Mouse (Mus musculus): Measurements from ENCODE around the gene Arhgap15. TPM values are rescaled to one million over a fixed set of nuclear protein-coding genes. Genes with fewer than 3 reads are reported as not detected.
A peak's percentile ranks its signal among the peaks of the same experiment; 100 is the strongest.

Gene Arhgap15
- polyA plus RNA-seq, 1 experiment from 2014 or later, result 0.95 TPM

DNA sequence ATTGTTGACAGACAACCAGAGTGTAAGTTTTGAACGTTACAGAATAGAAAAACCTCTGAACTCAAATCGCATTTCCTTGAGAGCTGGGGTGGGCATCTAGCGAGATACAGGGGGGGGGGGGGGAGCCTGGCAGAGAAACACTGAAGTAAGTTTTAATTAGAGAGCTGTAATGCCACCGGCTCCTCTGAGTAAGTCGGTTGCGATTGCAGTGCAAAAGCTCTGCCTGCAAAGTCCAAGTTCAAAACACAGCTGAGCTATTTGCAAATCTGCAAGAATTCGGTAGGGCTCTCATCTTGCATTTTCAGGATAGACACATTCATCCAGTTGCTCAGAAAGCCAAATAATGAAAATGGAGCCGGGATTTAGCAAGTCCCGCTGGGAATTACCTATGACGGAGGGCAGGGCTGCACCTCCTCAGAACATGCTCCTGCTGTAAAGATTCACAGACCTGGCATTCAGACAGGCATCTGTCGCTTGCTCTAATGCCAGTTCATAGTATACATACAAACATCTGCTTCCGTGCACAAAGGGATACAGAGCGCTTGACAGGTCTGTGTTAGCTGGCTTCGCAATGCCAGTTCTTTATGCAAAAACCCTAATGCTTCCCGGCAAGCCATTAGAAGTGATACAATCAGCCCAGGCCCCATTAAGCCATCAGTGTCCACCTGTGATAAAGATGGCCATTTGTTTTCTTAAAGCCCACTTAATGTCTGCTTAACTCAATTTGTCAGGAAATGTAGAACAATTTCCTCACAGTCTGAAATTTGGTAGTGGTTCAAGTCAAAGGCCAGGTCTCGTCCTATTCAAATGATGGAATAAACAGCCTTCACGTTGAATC, 556.6 kb downstream of the Arhgap15 start:
- H3K4me2 ChIP-seq (ENCODE audit: low read length), result peak overlapping the region; percentile 36
- 18% methylated on average over 17 of the region's 17 CpGs for WGBS
- 0 out of 2 replicates have a peak overlapping the region, but pooled peaks have one; percentile 10 for H3K4me3 ChIP-seq (replicated peaks; ENCODE audit: low read length)
- H3K4me1 ChIP-seq (replicated peaks; ENCODE audit: control insufficient read depth, insufficient read depth, low read length), result peaks cover 23% of the 10 kb centered on the region
- peak; percentile 67 for ATAC-seq
- H3K27me3 ChIP-seq (replicated peaks; ENCODE audit: control insufficient read depth, insufficient read depth, low read length), result no peaks in the 10 kb centered on the region
- peak overlapping the region; percentile 40 for H3K9ac ChIP-seq (replicated peaks; ENCODE audit: low read depth, low read length)
- peak overlapping the region; percentile 91 for H3K27ac ChIP-seq (ENCODE audit: low read length)
- H3K9me3 ChIP-seq (ENCODE audit: control insufficient read depth, low read length), result no peaks in the 10 kb centered on the region
- no peaks in the 10 kb centered on the region for H3K36me3 ChIP-seq (ENCODE audit: control insufficient read depth, insufficient read depth)

DNA sequence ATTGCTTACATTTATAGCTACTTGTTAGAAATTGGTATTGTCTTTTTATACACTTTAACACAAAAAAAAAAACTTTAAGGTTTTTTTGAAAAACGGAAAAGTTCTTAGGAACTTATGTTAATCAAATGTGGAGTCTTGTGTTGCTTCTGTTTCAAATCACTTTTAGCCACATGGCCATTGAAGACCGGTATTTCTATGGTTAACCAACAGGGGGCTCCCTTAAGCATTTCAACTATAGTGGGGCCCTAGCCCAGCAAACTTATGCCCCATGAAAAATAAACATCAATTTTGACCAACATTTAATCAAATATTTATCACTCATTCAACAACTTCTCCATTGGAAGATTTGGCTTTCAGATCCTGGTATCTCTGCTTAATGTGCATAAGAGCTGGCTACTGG, 557.5 kb downstream of the Arhgap15 start:
- H3K4me1 ChIP-seq (replicated peaks; ENCODE audit: control insufficient read depth, insufficient read depth, low read length), result peaks cover 22% of the 10 kb centered on the region
- no peak overlapping the region for H3K9ac ChIP-seq (replicated peaks; ENCODE audit: low read depth, low read length)
- no peak overlapping the region for H3K27ac ChIP-seq (ENCODE audit: low read length)
- no peak overlapping the region for H3K4me3 ChIP-seq (replicated peaks; ENCODE audit: low read length)
- no peaks in the 10 kb centered on the region for H3K36me3 ChIP-seq (ENCODE audit: control insufficient read depth, insufficient read depth)
- no peak for ATAC-seq
- WGBS, result 58% methylated on average over 2 of the region's 2 CpGs
- H3K9me3 ChIP-seq (ENCODE audit: control insufficient read depth, low read length), result no peaks in the 10 kb centered on the region
- H3K27me3 ChIP-seq (replicated peaks; ENCODE audit: control insufficient read depth, insufficient read depth, low read length), result no peaks in the 10 kb centered on the region
- H3K4me2 ChIP-seq (ENCODE audit: low read length), result no peak overlapping the region

DNA sequence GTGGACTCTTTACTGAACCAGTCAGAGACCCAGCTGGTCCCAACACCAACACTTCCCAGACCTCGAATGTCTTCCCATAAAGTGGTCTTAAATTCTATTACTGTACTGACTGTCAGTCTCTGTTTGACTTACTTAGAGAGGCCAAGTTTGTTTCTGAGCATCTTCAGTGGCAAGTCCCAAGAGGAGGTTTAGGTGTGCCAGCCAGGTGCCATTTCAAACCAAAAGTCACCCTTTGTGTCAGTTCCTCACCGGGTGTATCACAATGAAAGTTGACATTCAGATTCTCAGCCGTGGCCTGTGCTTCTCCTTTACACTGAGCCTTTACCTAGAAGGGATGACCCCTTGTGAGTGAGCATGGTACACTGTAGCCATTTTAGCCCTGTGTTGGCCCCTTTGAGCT, 560.5 kb downstream of the Arhgap15 start:
- H3K9me3 ChIP-seq (ENCODE audit: control insufficient read depth, low read length), result no peaks in the 10 kb centered on the region
- H3K4me3 ChIP-seq (replicated peaks; ENCODE audit: low read length), result no peak overlapping the region
- ATAC-seq, result no peak
- H3K36me3 ChIP-seq (ENCODE audit: control insufficient read depth, insufficient read depth), result no peaks in the 10 kb centered on the region
- no peak overlapping the region for H3K4me2 ChIP-seq (ENCODE audit: low read length)
- 89% methylated on average over 3 of the region's 3 CpGs for WGBS
- H3K4me1 ChIP-seq (replicated peaks; ENCODE audit: control insufficient read depth, insufficient read depth, low read length), result peaks cover 23% of the 10 kb centered on the region
- no peak overlapping the region for H3K9ac ChIP-seq (replicated peaks; ENCODE audit: low read depth, low read length)
- peak overlapping the region; percentile 53; the same call in 1 of the 2 replicates for H3K27ac ChIP-seq (ENCODE audit: low read length)
- H3K27me3 ChIP-seq (replicated peaks; ENCODE audit: control insufficient read depth, insufficient read depth, low read length), result no peaks in the 10 kb centered on the region

DNA sequence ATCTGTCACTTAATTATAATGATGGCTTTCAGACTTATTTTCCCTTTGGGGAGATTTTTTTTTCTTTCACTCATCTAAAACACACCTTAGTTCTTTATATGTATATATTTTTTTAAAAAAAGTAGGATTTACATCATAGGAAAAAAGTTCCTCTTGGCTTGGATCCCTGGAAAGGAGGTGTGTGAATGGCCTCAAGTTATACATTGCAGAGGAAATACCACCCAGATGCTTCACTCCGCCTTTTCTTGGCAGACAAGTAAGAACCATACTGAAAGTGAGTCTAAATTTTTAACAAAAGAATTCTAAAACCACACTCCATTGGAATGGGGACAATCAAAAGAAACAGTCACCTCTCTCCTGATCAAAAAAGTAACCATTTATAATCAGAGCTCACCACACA, 560.9 kb downstream of the Arhgap15 start:
- Histone ChIP-seq H3K4me2 (ENCODE audit: low read length) (no peak overlapping the region), H3K27me3 (replicated peaks; ENCODE audit: control insufficient read depth, insufficient read depth, low read length) (no peaks in the 10 kb centered on the region), H3K4me3 (replicated peaks; ENCODE audit: low read length) (no peak overlapping the region), H3K36me3 (ENCODE audit: control insufficient read depth, insufficient read depth) (no peaks in the 10 kb centered on the region), H3K27ac (ENCODE audit: low read length) (peak overlapping the region; percentile 65), H3K9ac (replicated peaks; ENCODE audit: low read depth, low read length) (no peak overlapping the region), H3K9me3 (ENCODE audit: control insufficient read depth, low read length) (no peaks in the 10 kb centered on the region), H3K4me1 (replicated peaks; ENCODE audit: control insufficient read depth, insufficient read depth, low read length) (peaks cover 20% of the 10 kb centered on the region)
- ATAC-seq, result no peak
- whole genome bisulfite sequencing, result 52% methylated on average over 1 of the region's 1 CpGs

DNA sequence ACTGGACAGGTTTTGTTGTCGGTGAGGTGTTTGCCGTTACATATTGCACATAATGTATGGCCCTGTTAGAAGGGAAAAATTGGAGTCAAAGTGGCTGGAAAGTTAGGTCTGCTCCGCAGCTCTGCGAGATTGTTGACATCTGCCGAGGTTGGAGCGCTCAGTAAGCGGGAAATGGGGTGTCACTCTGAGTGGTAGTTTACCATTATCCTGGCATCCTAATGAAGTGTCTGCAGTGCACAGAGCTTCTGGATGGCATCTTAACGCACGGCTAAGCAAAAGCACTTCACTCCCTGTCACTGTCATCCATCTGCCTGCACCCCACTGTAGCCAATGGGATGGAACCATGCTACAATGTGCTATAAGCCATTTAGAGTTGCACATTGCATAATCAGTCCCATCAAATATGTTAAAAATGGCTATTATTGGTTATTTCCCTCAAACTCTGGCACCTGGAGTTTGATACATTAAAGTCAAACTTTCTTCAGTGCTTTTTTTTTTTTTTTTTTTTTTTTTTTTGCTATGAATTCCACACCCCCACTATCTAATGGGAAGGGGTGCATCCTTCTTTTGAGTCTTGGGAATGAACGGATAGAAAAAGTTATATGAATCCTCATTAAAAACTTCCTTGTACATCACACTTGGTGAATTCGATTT, 561.6 kb downstream of the Arhgap15 start:
- Histone ChIP-seq H3K4me2 (ENCODE audit: low read length) (no peak overlapping the region), H3K27me3 (replicated peaks; ENCODE audit: control insufficient read depth, insufficient read depth, low read length) (no peaks in the 10 kb centered on the region), H3K4me1 (replicated peaks; ENCODE audit: control insufficient read depth, insufficient read depth, low read length) (peaks cover 14% of the 10 kb centered on the region), H3K36me3 (ENCODE audit: control insufficient read depth, insufficient read depth) (no peaks in the 10 kb centered on the region), H3K9ac (replicated peaks; ENCODE audit: low read depth, low read length) (no peak overlapping the region), H3K9me3 (ENCODE audit: control insufficient read depth, low read length) (no peaks in the 10 kb centered on the region), H3K27ac (ENCODE audit: low read length) (peak overlapping the region; percentile 65), H3K4me3 (replicated peaks; ENCODE audit: low read length) (no peak overlapping the region)
- WGBS, result 55% methylated on average over 11 of the region's 11 CpGs
- ATAC-seq, result peak; percentile 90

DNA sequence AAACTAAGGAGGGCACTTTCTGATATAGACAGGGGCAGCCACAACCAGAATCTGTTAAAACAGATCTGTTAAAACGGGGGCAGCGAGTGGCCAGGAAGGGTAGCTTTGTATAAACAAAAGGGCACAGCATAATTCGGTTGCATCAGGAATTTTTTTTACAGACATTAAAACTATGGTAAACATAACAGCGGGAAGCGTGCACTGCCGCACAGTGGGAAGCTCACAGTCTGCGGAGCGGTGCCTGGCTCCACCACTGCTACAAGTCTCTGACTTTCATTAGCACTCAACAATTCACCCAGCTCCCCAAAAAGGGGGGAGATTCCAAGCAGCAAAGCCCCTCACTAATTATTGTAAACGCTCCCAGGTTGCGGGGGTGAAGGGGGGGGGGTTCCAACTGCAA, 562.6 kb downstream of the Arhgap15 start:
- peak; percentile 71 for ATAC-seq
- 0 out of 2 replicates have a peak overlapping the region, but pooled peaks have one; percentile 11 for H3K9ac ChIP-seq (replicated peaks; ENCODE audit: low read depth, low read length)
- peak overlapping the region; percentile 70 for H3K27ac ChIP-seq (ENCODE audit: low read length)

DNA sequence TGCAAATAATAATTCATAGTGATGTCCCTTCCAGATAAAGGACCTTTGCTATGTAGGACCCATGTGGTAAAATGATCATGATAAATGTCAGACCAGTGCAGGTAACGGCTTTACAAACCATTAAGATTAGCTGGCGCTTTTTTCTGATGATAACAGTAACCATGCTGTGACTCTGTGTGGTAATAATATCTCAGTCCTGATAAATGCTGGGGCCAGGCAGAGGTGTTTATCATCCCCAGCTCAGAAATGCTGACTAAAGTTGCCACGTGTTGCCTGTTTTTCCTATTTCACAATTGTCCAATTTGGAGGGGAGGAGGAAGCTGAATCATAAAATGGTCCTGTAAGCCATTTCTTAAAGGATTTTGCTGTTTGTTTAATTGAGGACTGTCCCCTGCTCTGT, 564.9 kb downstream of the Arhgap15 start:
- H3K9me3 ChIP-seq (ENCODE audit: control insufficient read depth, low read length), result no peaks in the 10 kb centered on the region; the same call in 1 of the 2 replicates
- no peak overlapping the region for H3K9ac ChIP-seq (replicated peaks; ENCODE audit: low read depth, low read length)
- ATAC-seq, result no peak
- no peaks in the 10 kb centered on the region for H3K36me3 ChIP-seq (ENCODE audit: control insufficient read depth, insufficient read depth)
- WGBS, result 85% methylated on average over 3 of the region's 3 CpGs
- H3K4me1 ChIP-seq (replicated peaks; ENCODE audit: control insufficient read depth, insufficient read depth, low read length), result peaks cover 11% of the 10 kb centered on the region
- H3K27me3 ChIP-seq (replicated peaks; ENCODE audit: control insufficient read depth, insufficient read depth, low read length), result no peaks in the 10 kb centered on the region
- no peak overlapping the region for H3K4me2 ChIP-seq (ENCODE audit: low read length)
- H3K4me3 ChIP-seq (replicated peaks; ENCODE audit: low read length), result no peak overlapping the region
- no peak overlapping the region for H3K27ac ChIP-seq (ENCODE audit: low read length)

More for the DNA sequence above, 562.6 kb downstream of the Arhgap15 start:
- no peaks in the 10 kb centered on the region; the same call in 1 of the 2 replicates for H3K9me3 ChIP-seq (ENCODE audit: control insufficient read depth, low read length)
- H3K36me3 ChIP-seq (ENCODE audit: control insufficient read depth, insufficient read depth), result no peaks in the 10 kb centered on the region
- 2% methylated on average over 10 of the region's 10 CpGs for WGBS
- H3K4me1 ChIP-seq (replicated peaks; ENCODE audit: control insufficient read depth, insufficient read depth, low read length), result peaks cover 11% of the 10 kb centered on the region
- H3K4me2 ChIP-seq (ENCODE audit: low read length), result peak overlapping the region; percentile 40
- H3K4me3 ChIP-seq (replicated peaks; ENCODE audit: low read length), result 0 out of 2 replicates have a peak overlapping the region, but pooled peaks have one; percentile 11
- no peaks in the 10 kb centered on the region for H3K27me3 ChIP-seq (replicated peaks; ENCODE audit: control insufficient read depth, insufficient read depth, low read length)

DNA sequence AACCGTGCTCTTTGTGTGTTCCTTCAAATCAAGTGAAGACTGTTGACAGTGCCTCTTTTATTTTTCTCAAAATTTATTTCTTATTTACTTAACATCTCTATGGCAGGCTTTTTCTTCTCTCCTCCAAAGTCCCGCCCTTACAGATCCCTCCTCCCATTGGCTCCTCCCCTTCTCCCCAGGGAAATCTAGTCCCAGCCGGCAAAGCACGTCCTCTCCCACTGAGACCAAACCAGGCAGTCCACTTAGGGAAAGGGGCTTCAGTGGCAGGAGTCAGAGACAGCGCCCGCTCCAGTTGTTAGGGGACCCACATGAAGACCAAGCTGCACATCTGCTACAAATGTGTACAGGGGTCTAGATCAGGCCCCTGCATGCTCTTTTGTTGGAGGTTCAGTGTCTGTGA, 569.8 kb downstream of the Arhgap15 start:
- Histone ChIP-seq H3K9ac (replicated peaks; ENCODE audit: low read depth, low read length) (no peak overlapping the region), H3K4me1 (replicated peaks; ENCODE audit: control insufficient read depth, insufficient read depth, low read length) (no peaks in the 10 kb centered on the region), H3K9me3 (ENCODE audit: control insufficient read depth, low read length) (no peaks in the 10 kb centered on the region; the same call in 1 of the 2 replicates), H3K36me3 (ENCODE audit: control insufficient read depth, insufficient read depth) (no peaks in the 10 kb centered on the region), H3K27ac (ENCODE audit: low read length) (no peak overlapping the region), H3K4me3 (replicated peaks; ENCODE audit: low read length) (no peak overlapping the region), H3K27me3 (replicated peaks; ENCODE audit: control insufficient read depth, insufficient read depth, low read length) (no peaks in the 10 kb centered on the region), H3K4me2 (ENCODE audit: low read length) (no peak overlapping the region)
- no peak for ATAC-seq
- WGBS, result 59% methylated on average over 6 of the region's 6 CpGs

DNA sequence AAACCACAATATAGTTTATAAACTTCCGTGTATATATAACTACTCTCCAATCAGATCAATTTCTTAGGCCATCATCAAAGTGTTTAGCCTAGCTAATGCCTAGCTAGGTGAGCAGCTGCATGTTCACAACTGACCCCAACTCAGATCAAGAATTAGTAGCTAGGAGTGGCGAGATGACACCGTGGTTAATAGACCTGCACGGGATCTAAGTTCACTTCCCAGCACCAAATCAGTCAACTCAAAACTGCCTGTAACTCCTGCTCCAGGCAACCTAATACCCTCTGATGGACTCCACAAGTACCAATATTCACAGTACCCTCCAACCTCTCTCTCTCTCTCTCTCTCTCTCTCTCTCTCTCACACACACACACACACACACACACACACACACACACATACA, 570.9 kb downstream of the Arhgap15 start:
- no peak overlapping the region for H3K27ac ChIP-seq (ENCODE audit: low read length)
- H3K9me3 ChIP-seq (ENCODE audit: control insufficient read depth, low read length), result no peaks in the 10 kb centered on the region; the same call in 1 of the 2 replicates
- H3K9ac ChIP-seq (replicated peaks; ENCODE audit: low read depth, low read length), result no peak overlapping the region
- no peak overlapping the region for H3K4me2 ChIP-seq (ENCODE audit: low read length)
- no peaks in the 10 kb centered on the region for H3K4me1 ChIP-seq (replicated peaks; ENCODE audit: control insufficient read depth, insufficient read depth, low read length)
- H3K4me3 ChIP-seq (replicated peaks; ENCODE audit: low read length), result no peak overlapping the region
- no peaks in the 10 kb centered on the region for H3K27me3 ChIP-seq (replicated peaks; ENCODE audit: control insufficient read depth, insufficient read depth, low read length)
- WGBS, result 100% methylated on average over 4 of the region's 4 CpGs
- H3K36me3 ChIP-seq (ENCODE audit: control insufficient read depth, insufficient read depth), result no peaks in the 10 kb centered on the region
- ATAC-seq, result no peak

Measured in forebrain, embryonic 16.5 days (tissue).